Mouse (Mus musculus) lung, adult 2 months (tissue): ENCODE measurements around the gene Tlx2.

Experiments
- CTCF ChIP-seq: fragments of 200-500 bp; IDR thresholded peaks from 2 replicates; pipeline ENCODE4 v1.5.1; 2011; ENCODE audit warnings: mild to moderate bottlenecking, low read length, control low read depth; ENCODE audit not compliant: insufficient read depth
- POLR2A ChIP-seq: fragments of 200-500 bp; IDR thresholded peaks from 2 replicates; pipeline ENCODE4 v1.6.1; 2011; ENCODE audit warnings: low read depth, mild to moderate bottlenecking, control low read depth, low read length, borderline replicate concordance; ENCODE audit errors: extremely low read depth

- TF ChIP-seq CTCF: no peak
- no peak; the same call in 1 of the 2 replicates for TF ChIP-seq POLR2A
Measured at GRCm38 (mm10) chr6:83087205-83087925, 17.3 kb upstream of the Tlx2 start.
